Mouse (Mus musculus) right cerebral cortex, postnatal 4 days (tissue): Measurements from ENCODE around the gene Gata3.

Source experiments
- DNase-seq: peaks from one replicate; pipeline ENCODE4 v3.0.0-alpha.2; 2022

Gata3 gene

GRCm38 (mm10) chr2:9889651-9890183 lies at the start of gene Gata3:
Gene Gata3 (minus strand): TSS chr2:9890034.
- DNase-seq: no peak

- no peak for DNase-seq
These were observed 49.4 kb upstream of the Gata3 start for GRCm38 (mm10) chr2:9939250-9939649.

- DNase-seq: no peak
These were observed 46.1 kb upstream of the Gata3 start for GRCm38 (mm10) chr2:9935965-9936364.

- DNase-seq: no peak
These were observed 37.1 kb upstream of the Gata3 start for GRCm38 (mm10) chr2:9926905-9927283.

GRCm38 (mm10) chr2:9926194-9926904 lies 36.5 kb upstream of the Gata3 start:
- no peak for DNase-seq

GRCm38 (mm10) chr2:9918691-9919471 lies 29.0 kb upstream of the Gata3 start:
- DNase-seq: no peak

GRCm38 (mm10) chr2:9917602-9918001 lies 27.8 kb upstream of the Gata3 start:
- no peak for DNase-seq

- DNase-seq: no peak
These were observed 16.2 kb upstream of the Gata3 start for GRCm38 (mm10) chr2:9905995-9906394.

GRCm38 (mm10) chr2:9903854-9904560 lies 14.2 kb upstream of the Gata3 start:
- no peak for DNase-seq

- DNase-seq: no peak
These were observed 8.0 kb upstream of the Gata3 start for GRCm38 (mm10) chr2:9897846-9898245.

- no peak for DNase-seq
These were observed 6.4 kb upstream of the Gata3 start for GRCm38 (mm10) chr2:9896097-9896770.

GRCm38 (mm10) chr2:9894836-9895593 lies 5.2 kb upstream of the Gata3 start:
- no peak for DNase-seq

GRCm38 (mm10) chr2:9893272-9893953 lies 3.6 kb upstream of the Gata3 start:
- DNase-seq: no peak

GRCm38 (mm10) chr2:9892541-9892940 lies 2.7 kb upstream of the Gata3 start:
- DNase-seq: no peak

GRCm38 (mm10) chr2:9890906-9891305 lies 1.1 kb upstream of the Gata3 start:
- no peak for DNase-seq

GRCm38 (mm10) chr2:9890251-9890650 lies 417 bp upstream of the Gata3 start:
- DNase-seq: no peak

GRCm38 (mm10) chr2:9888913-9889650 lies 752 bp downstream of the Gata3 start, which contains the start of gene 9230102O04Rik:
Gene 9230102O04Rik (minus strand): TSS chr2:9889540.
- DNase-seq: no peak

- no peak for DNase-seq
These were observed 2.2 kb downstream of the Gata3 start for GRCm38 (mm10) chr2:9887636-9888035.

- DNase-seq: no peak
These were observed 2.8 kb downstream of the Gata3 start for GRCm38 (mm10) chr2:9886921-9887610.

- no peak for DNase-seq
These were observed 3.8 kb downstream of the Gata3 start for GRCm38 (mm10) chr2:9886031-9886430.
